Mouse (Mus musculus) small intestine, adult 2 months (tissue): Measurements from ENCODE around the gene Mpv17l2. TPM values are rescaled to one million over a fixed set of nuclear protein-coding genes. Genes with fewer than 3 reads are reported as not detected.

ENCODE experiments used
- H3K27ac ChIP-seq: fragments of 200-500 bp; 2 replicates; pipeline ENCODE4 v1.5.1; 2012; ENCODE audit warnings: low read depth, low read length, control low read depth, inconsistent platforms; ENCODE audit not compliant: insufficient read depth
- H3K27me3 ChIP-seq: fragments of 200-500 bp; 2 replicates; pipeline ENCODE4 v1.6.1; 2012; ENCODE audit warnings: mild to moderate bottlenecking, moderate library complexity, low read length, inconsistent platforms; ENCODE audit not compliant: control insufficient read depth, insufficient read depth
- H3K36me3 ChIP-seq: fragments of 200-500 bp; 2 replicates; pipeline ENCODE4 v1.6.1; 2012; ENCODE audit warnings: mild to moderate bottlenecking, low read length, control low read depth, inconsistent platforms; ENCODE audit not compliant: control insufficient read depth, insufficient read depth
- H3K4me1 ChIP-seq: fragments of 200-500 bp; 2 replicates; pipeline ENCODE4 v1.6.1; 2012; ENCODE audit warnings: low read length, inconsistent platforms, mixed read lengths; ENCODE audit not compliant: control insufficient read depth, insufficient read depth, insufficient read length
- H3K4me3 ChIP-seq: fragments of 200-500 bp; 2 replicates; pipeline ENCODE4 v1.5.1; 2012; ENCODE audit warnings: low read depth, mild to moderate bottlenecking, control low read depth, inconsistent platforms, low read length, moderate library complexity
- CTCF ChIP-seq: fragments of 200-500 bp; IDR thresholded peaks from 2 replicates; pipeline ENCODE4 v1.5.1; 2012; ENCODE audit warnings: low read depth, mild to moderate bottlenecking, control low read depth, inconsistent platforms, low read length, moderate library complexity, mixed read lengths; ENCODE audit not compliant: insufficient replicate concordance, insufficient read length; ENCODE audit errors: extremely low read depth
- POLR2A ChIP-seq: fragments of 200-500 bp; IDR thresholded peaks from 2 replicates; pipeline ENCODE4 v1.6.1; 2012; ENCODE audit warnings: low read depth, mild to moderate bottlenecking, control low read depth, inconsistent platforms, low read length, moderate library complexity
- WGBS: fragments of 180-500 bp; shearing (Covaris S2); methylation state at CpG from one replicate; pipeline ENCODE4 v1.1.7; 2018; 5-methylcytosine and 5-hydroxymethylcytosine counted together
- polyA plus RNA-seq: library from polyadenylated mRNA; depleted of rRNA; stranded (reverse); fragments of >200 nt; gene quantifications from 2 replicates; pipeline ENCODE4 v1.2.3, GENCODE M21; 2012

The Mpv17l2 gene
- polyA plus RNA-seq, 1 experiment = 190 TPM

GRCm38 (mm10) chr8:70750128-70750680 is 10.5 kb downstream of the Mpv17l2 start:
- Histone ChIP-seq H3K27me3 (peaks cover 15% of the 10 kb centered on the region), H3K27ac (no peak overlapping the region), H3K4me1 (peaks cover 7% of the 10 kb centered on the region), H3K36me3 (no peaks in the 10 kb centered on the region), H3K4me3 (no peak overlapping the region)
- TF ChIP-seq CTCF (no peak), POLR2A (no peak)
- WGBS = 85% methylated on average over 13 of the region's 13 CpGs

DNA sequence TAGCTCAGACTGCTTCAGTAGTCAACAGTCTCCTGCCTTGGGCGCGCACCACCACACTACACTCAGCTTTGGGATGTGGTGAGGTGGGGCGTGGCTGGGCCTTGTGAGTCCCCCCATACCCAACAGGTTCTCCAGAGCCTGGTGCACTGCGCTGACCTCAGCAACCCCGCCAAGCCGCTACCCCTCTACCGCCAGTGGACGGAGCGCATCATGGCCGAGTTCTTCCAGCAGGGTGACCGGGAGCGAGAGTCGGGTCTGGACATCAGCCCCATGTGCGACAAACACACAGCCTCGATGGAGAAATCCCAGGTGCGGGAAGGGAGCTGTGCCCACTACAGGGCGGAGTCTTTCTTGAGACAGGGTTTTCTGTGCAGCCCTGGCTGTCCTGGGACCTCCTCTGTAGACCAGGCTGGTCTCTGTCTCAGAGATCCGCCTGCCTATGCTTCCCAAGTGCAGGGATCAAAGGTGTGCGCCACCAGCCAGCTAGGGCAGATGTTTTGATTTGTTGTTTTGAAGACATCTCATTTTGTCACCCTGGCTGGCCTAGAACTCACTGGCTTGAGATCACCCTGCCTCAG is 11.6 kb downstream of the Mpv17l2 start:
- peaks cover 5% of the 10 kb centered on the region for H3K4me1 ChIP-seq
- no peak overlapping the region for H3K4me3 ChIP-seq
- H3K36me3 ChIP-seq = no peaks in the 10 kb centered on the region
- TF ChIP-seq POLR2A (no peak), CTCF (no peak)
- peaks cover 17% of the 10 kb centered on the region for H3K27me3 ChIP-seq
- 80% methylated on average over 19 of the region's 19 CpGs for WGBS
- H3K27ac ChIP-seq = no peak overlapping the region

- 84% methylated on average over 23 of the region's 23 CpGs for WGBS
- TF ChIP-seq POLR2A = no peak
- no peak for TF ChIP-seq CTCF
- no peak overlapping the region for H3K27ac ChIP-seq
- peaks cover 12% of the 10 kb centered on the region for H3K4me1 ChIP-seq
- peaks cover 20% of the 10 kb centered on the region for H3K27me3 ChIP-seq
- H3K4me3 ChIP-seq = no peak overlapping the region
- H3K36me3 ChIP-seq = no peaks in the 10 kb centered on the region
These were observed 12.3 kb downstream of the Mpv17l2 start for GRCm38 (mm10) chr8:70748246-70749096.

DNA sequence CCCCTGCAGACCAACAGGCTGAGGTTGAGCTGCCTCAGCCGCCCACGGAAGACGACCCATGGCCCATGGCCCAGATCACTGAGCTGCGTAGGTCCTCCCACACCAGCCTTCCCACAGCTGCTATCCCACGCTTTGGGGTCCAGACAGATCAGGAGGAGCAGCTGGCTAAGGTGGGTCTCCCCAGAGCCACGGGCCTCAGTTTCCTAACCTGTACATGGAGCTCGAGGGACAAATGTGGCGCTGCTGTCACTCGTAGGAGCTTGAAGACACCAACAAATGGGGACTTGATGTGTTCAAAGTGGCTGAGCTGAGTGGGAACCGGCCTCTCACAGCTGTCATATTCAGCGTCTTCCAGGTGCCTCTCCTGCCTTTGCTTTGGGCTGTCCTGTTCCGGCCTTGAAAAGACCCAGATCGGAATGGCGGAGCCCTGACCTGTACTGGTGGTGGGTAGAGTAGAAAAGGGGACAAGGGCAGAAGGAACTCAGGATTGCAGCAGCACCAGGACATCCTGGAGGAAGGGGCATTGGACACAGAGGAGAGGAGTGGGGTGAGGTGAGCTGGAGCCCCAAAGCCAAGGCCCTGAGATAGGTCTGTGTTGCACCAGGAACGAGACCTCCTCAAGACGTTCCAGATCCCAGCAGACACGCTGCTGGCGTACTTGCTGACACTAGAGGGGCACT is 13.4 kb downstream of the Mpv17l2 start:
- no peak for TF ChIP-seq CTCF
- no peak for TF ChIP-seq POLR2A
- peaks cover 26% of the 10 kb centered on the region for H3K27me3 ChIP-seq
- WGBS = 85% methylated on average over 18 of the region's 18 CpGs
- no peaks in the 10 kb centered on the region for H3K36me3 ChIP-seq
- H3K4me3 ChIP-seq = no peak overlapping the region
- H3K4me1 ChIP-seq = peaks cover 11% of the 10 kb centered on the region
- H3K27ac ChIP-seq = no peak overlapping the region

GRCm38 (mm10) chr8:70746676-70747075 is 14.1 kb downstream of the Mpv17l2 start:
- 45% methylated on average over 9 of the region's 9 CpGs for WGBS
- H3K4me3 ChIP-seq = no peak overlapping the region
- no peak overlapping the region for H3K27ac ChIP-seq
- no peaks in the 10 kb centered on the region for H3K36me3 ChIP-seq
- peaks cover 33% of the 10 kb centered on the region for H3K27me3 ChIP-seq
- no peak for TF ChIP-seq POLR2A
- TF ChIP-seq CTCF = no peak
- peaks cover 11% of the 10 kb centered on the region for H3K4me1 ChIP-seq

GRCm38 (mm10) chr8:70745691-70746220 is 15.0 kb downstream of the Mpv17l2 start:
- WGBS = 60% methylated on average over 19 of the region's 19 CpGs
- TF ChIP-seq POLR2A (no peak), CTCF (no peak)
- no peaks in the 10 kb centered on the region for H3K36me3 ChIP-seq
- H3K4me1 ChIP-seq = peaks cover 11% of the 10 kb centered on the region
- no peak overlapping the region for H3K27ac ChIP-seq
- peaks cover 36% of the 10 kb centered on the region for H3K27me3 ChIP-seq
- no peak overlapping the region for H3K4me3 ChIP-seq

GRCm38 (mm10) chr8:70744806-70745205 is 15.9 kb downstream of the Mpv17l2 start:
- Histone ChIP-seq H3K36me3 (no peaks in the 10 kb centered on the region), H3K27me3 (peaks cover 36% of the 10 kb centered on the region), H3K4me3 (no peak overlapping the region), H3K4me1 (peaks cover 11% of the 10 kb centered on the region), H3K27ac (no peak overlapping the region)
- TF ChIP-seq CTCF (no peak), POLR2A (no peak)
- 36% methylated on average over 11 of the region's 11 CpGs for WGBS
